Mouse (Mus musculus): ENCODE data around the gene Kpna6. TPM values are rescaled to one million over a fixed set of nuclear protein-coding genes. Genes with fewer than 3 reads are reported as not detected.
A peak's percentile ranks its signal among the peaks of the same experiment; 100 is the strongest.

Gene Kpna6
- polyA plus RNA-seq, 1 experiment: 143 TPM

GRCm38 (mm10) chr4:129672878-129673449 is 397 bp upstream of the Kpna6 start:
- TF ChIP-seq CTCF (IDR thresholded peaks at IDR 0.05; ENCODE audit: control insufficient read depth, insufficient read depth, insufficient replicate concordance, low read depth, low read length): no peak
- TF ChIP-seq POLR2A (IDR thresholded peaks at IDR 0.05; ENCODE audit: control insufficient read depth, low read depth, low read length): no peak
- peak overlapping the region; percentile 98 for H3K4me3 ChIP-seq (ENCODE audit: control insufficient read depth, low read depth, low read length)
- peak overlapping the region; percentile 97 for H3K27ac ChIP-seq (ENCODE audit: control insufficient read depth, insufficient read depth, low read depth, low read length)
- peaks cover 5% of the 10 kb centered on the region for H3K4me1 ChIP-seq (ENCODE audit: control insufficient read depth, insufficient read depth, low read length)
- no peaks in the 10 kb centered on the region for H3K27me3 ChIP-seq (ENCODE audit: control insufficient read depth, insufficient read depth, low read length)
- peaks cover 2% of the 10 kb centered on the region; the same call in 1 of the 2 replicates for H3K36me3 ChIP-seq (ENCODE audit: control insufficient read depth, insufficient read depth, low read length)

GRCm38 (mm10) chr4:129671491-129672082 is 980 bp downstream of the Kpna6 start:
- Histone ChIP-seq H3K4me3 (ENCODE audit: control insufficient read depth, low read depth, low read length) (peak overlapping the region; percentile 98), H3K36me3 (ENCODE audit: control insufficient read depth, insufficient read depth, low read length) (peaks cover 2% of the 10 kb centered on the region; the same call in 1 of the 2 replicates), H3K27ac (ENCODE audit: control insufficient read depth, insufficient read depth, low read depth, low read length) (peak overlapping the region; percentile 97), H3K27me3 (ENCODE audit: control insufficient read depth, insufficient read depth, low read length) (no peaks in the 10 kb centered on the region), H3K4me1 (ENCODE audit: control insufficient read depth, insufficient read depth, low read length) (peaks cover 5% of the 10 kb centered on the region)
- no peak for TF ChIP-seq POLR2A (IDR thresholded peaks at IDR 0.05; ENCODE audit: control insufficient read depth, low read depth, low read length)

- Histone ChIP-seq H3K4me1 (ENCODE audit: control insufficient read depth, insufficient read depth, low read length) (peaks cover 4% of the 10 kb centered on the region), H3K4me3 (ENCODE audit: control insufficient read depth, low read depth, low read length) (peak overlapping the region; percentile 89), H3K36me3 (ENCODE audit: control insufficient read depth, insufficient read depth, low read length) (peaks cover 9% of the 10 kb centered on the region), H3K27ac (ENCODE audit: control insufficient read depth, insufficient read depth, low read depth, low read length) (peak overlapping the region; percentile 92), H3K27me3 (ENCODE audit: control insufficient read depth, insufficient read depth, low read length) (no peaks in the 10 kb centered on the region)
- TF ChIP-seq CTCF (IDR thresholded peaks at IDR 0.05; ENCODE audit: control insufficient read depth, insufficient read depth, insufficient replicate concordance, low read depth, low read length) (no peak), POLR2A (IDR thresholded peaks at IDR 0.05; ENCODE audit: control insufficient read depth, low read depth, low read length) (0 out of 2 replicates have a peak, but pooled peaks have one; percentile 22)
Measured at GRCm38 (mm10) chr4:129662255-129662813, 10.2 kb downstream of the Kpna6 start.

- Histone ChIP-seq H3K36me3 (ENCODE audit: control insufficient read depth, insufficient read depth, low read length) (peaks cover 9% of the 10 kb centered on the region), H3K4me1 (ENCODE audit: control insufficient read depth, insufficient read depth, low read length) (peaks cover 4% of the 10 kb centered on the region), H3K27ac (ENCODE audit: control insufficient read depth, insufficient read depth, low read depth, low read length) (peak overlapping the region; percentile 92), H3K27me3 (ENCODE audit: control insufficient read depth, insufficient read depth, low read length) (no peaks in the 10 kb centered on the region), H3K4me3 (ENCODE audit: control insufficient read depth, low read depth, low read length) (peak overlapping the region; percentile 89)
- no peak for TF ChIP-seq POLR2A (IDR thresholded peaks at IDR 0.05; ENCODE audit: control insufficient read depth, low read depth, low read length)
- no peak for TF ChIP-seq CTCF (IDR thresholded peaks at IDR 0.05; ENCODE audit: control insufficient read depth, insufficient read depth, insufficient replicate concordance, low read depth, low read length)
Measured at GRCm38 (mm10) chr4:129661584-129661983, 11.0 kb downstream of the Kpna6 start.

DNA sequence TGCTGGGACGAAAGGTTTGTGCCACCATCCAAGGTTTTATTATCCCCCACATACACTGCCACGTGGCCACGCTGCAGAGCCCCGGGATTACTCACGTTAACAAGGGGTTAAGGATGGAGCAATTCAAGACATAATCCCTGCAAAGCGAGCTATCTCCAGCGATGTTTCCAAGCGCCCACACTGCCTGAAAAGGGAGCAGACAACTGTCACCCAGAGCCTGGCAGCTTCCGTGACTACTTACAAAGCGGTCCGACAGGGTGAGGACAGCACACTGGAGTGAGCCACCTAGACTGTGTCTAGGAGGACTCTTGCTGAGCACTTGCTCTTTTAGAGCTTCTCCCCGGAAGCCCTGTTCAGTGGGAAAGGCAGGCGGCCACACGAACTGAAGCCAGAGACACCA is 17.8 kb downstream of the Kpna6 start:
- Histone ChIP-seq H3K4me1 (ENCODE audit: control insufficient read depth, insufficient read depth, low read length) (no peaks in the 10 kb centered on the region), H3K36me3 (ENCODE audit: control insufficient read depth, insufficient read depth, low read length) (peaks cover 3% of the 10 kb centered on the region), H3K27me3 (ENCODE audit: control insufficient read depth, insufficient read depth, low read length) (no peaks in the 10 kb centered on the region), H3K27ac (ENCODE audit: control insufficient read depth, insufficient read depth, low read depth, low read length) (no peak overlapping the region), H3K4me3 (ENCODE audit: control insufficient read depth, low read depth, low read length) (no peak overlapping the region)
- TF ChIP-seq POLR2A (IDR thresholded peaks at IDR 0.05; ENCODE audit: control insufficient read depth, low read depth, low read length) (no peak), CTCF (IDR thresholded peaks at IDR 0.05; ENCODE audit: control insufficient read depth, insufficient read depth, insufficient replicate concordance, low read depth, low read length) (no peak)

- Histone ChIP-seq H3K36me3 (ENCODE audit: control insufficient read depth, insufficient read depth, low read length) (peaks cover 3% of the 10 kb centered on the region), H3K27ac (ENCODE audit: control insufficient read depth, insufficient read depth, low read depth, low read length) (no peak overlapping the region), H3K4me3 (ENCODE audit: control insufficient read depth, low read depth, low read length) (no peak overlapping the region), H3K27me3 (ENCODE audit: control insufficient read depth, insufficient read depth, low read length) (no peaks in the 10 kb centered on the region), H3K4me1 (ENCODE audit: control insufficient read depth, insufficient read depth, low read length) (no peaks in the 10 kb centered on the region)
- TF ChIP-seq CTCF (IDR thresholded peaks at IDR 0.05; ENCODE audit: control insufficient read depth, insufficient read depth, insufficient replicate concordance, low read depth, low read length) (no peak), POLR2A (IDR thresholded peaks at IDR 0.05; ENCODE audit: control insufficient read depth, low read depth, low read length) (no peak)
Measured at GRCm38 (mm10) chr4:129650359-129650758, 22.2 kb downstream of the Kpna6 start.

- Histone ChIP-seq H3K27ac (ENCODE audit: control insufficient read depth, insufficient read depth, low read depth, low read length) (no peak overlapping the region), H3K4me3 (ENCODE audit: control insufficient read depth, low read depth, low read length) (no peak overlapping the region), H3K36me3 (ENCODE audit: control insufficient read depth, insufficient read depth, low read length) (no peaks in the 10 kb centered on the region; the same call in none of the 2 replicates), H3K4me1 (ENCODE audit: control insufficient read depth, insufficient read depth, low read length) (no peaks in the 10 kb centered on the region), H3K27me3 (ENCODE audit: control insufficient read depth, insufficient read depth, low read length) (no peaks in the 10 kb centered on the region)
- TF ChIP-seq POLR2A (IDR thresholded peaks at IDR 0.05; ENCODE audit: control insufficient read depth, low read depth, low read length): no peak
- TF ChIP-seq CTCF (IDR thresholded peaks at IDR 0.05; ENCODE audit: control insufficient read depth, insufficient read depth, insufficient replicate concordance, low read depth, low read length): no peak
Measured at GRCm38 (mm10) chr4:129648656-129649055, 23.9 kb downstream of the Kpna6 start.

Measured in testis, adult 2 months (tissue).